Mouse (Mus musculus): ENCODE data around the gene Pbx1. TPM values are rescaled to one million over a fixed set of nuclear protein-coding genes. Genes with fewer than 3 reads are reported as not detected.

The Pbx1 gene
- total and polyA plus RNA-seq, 3 experiments, result 0.10 TPM; not detected in 2

DNA sequence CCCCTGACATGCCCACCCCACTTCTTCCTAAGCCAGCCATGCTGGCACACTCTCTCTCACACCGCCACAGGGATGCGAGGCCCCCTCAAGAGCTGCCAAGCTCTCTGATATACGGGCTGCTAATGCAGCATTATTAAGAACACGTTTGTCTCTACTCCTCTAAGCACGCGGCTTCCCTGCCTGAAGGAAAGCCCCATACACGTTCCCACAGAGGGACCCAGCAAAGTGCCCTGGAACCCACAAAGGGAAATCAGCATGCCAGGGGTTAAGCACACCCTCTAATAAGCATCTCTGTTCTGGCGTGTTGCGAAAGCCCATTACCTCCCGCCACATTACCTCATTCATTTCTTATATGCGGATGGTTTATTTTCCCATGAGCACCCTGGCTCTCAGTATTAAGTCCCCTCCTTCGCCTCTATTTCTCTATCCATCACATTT, 132.1 kb downstream of the Pbx1 start:
- DNase-seq (ENCODE audit: low read depth, low spot score), result no peak
- Histone ChIP-seq H3K4me3 (ENCODE audit: control insufficient read depth in 1 of 2, insufficient read depth in 1 of 2, low read depth in 2 of 2, low read length in 2 of 2) (no peak overlapping the region), H3K79me2 (ENCODE audit: control insufficient read depth, insufficient read depth, low read length, poor library complexity) (no peaks in the 10 kb centered on the region), H3K36me3 (ENCODE audit: control insufficient read depth in 1 of 2, insufficient read depth in 2 of 2, low read length in 2 of 2) (peaks cover 0 to 9% of the 10 kb centered on the region in 2 experiments; a peak in 2 of 4 replicates), H3K27me3 (ENCODE audit: control insufficient read depth in 1 of 2, insufficient read depth in 2 of 2, low read length in 2 of 2) (no peaks in the 10 kb centered on the region), H3K4me1 (ENCODE audit: control insufficient read depth in 1 of 2, insufficient read depth in 2 of 2, low read length in 2 of 2) (peaks cover 13 to 14% of the 10 kb centered on the region in 2 experiments), H3K9me3 (replicated peaks; ENCODE audit: insufficient read depth, low read length) (no peaks in the 10 kb centered on the region), H3K27ac (ENCODE audit: control insufficient read depth, low read depth, low read length) (no peak overlapping the region), H3K9ac (ENCODE audit: control insufficient read depth, low read depth, low read length, poor library complexity, severe bottlenecking) (no peak overlapping the region)
- TF ChIP-seq MEF2A (IDR thresholded peaks at IDR 0.05; ENCODE audit: extremely low read depth, insufficient replicate concordance, low read depth, low read length, poor library complexity, severe bottlenecking), result no peak
- no peak for TF ChIP-seq MAX (IDR thresholded peaks at IDR 0.05; ENCODE audit: low read length)
- no peak for TF ChIP-seq ELF1 (IDR thresholded peaks at IDR 0.05; ENCODE audit: low read depth, low read length)
- TF ChIP-seq TBP (IDR thresholded peaks at IDR 0.05; ENCODE audit: low read depth, low read length), result no peak
- no peak for TF ChIP-seq MXI1 (IDR thresholded peaks at IDR 0.05; ENCODE audit: low read depth, low read length)
- TF ChIP-seq USF1 (IDR thresholded peaks at IDR 0.05; ENCODE audit: low read depth, low read length), result no peak
- no peak for TF ChIP-seq GATA1 (IDR thresholded peaks at IDR 0.05; ENCODE audit: low read depth, low read length)
- no peak for TF ChIP-seq NRF1 (IDR thresholded peaks at IDR 0.05; ENCODE audit: insufficient read depth, low read depth, low read length, poor library complexity, severe bottlenecking)
- TF ChIP-seq TAL1 (IDR thresholded peaks at IDR 0.05; ENCODE audit: low read length), result no peak
- TF ChIP-seq POLR2AphosphoS2 (IDR thresholded peaks at IDR 0.05; ENCODE audit: low read length), result no peak
- TF ChIP-seq SMC3 (IDR thresholded peaks at IDR 0.05; ENCODE audit: low read depth, low read length), result no peak
- no peak for TF ChIP-seq CHD2 (IDR thresholded peaks at IDR 0.05; ENCODE audit: low read length)
- no peak for TF ChIP-seq HCFC1 (IDR thresholded peaks at IDR 0.05; ENCODE audit: low read depth, low read length)
- TF ChIP-seq POLR2AphosphoS5 (IDR thresholded peaks at IDR 0.05; ENCODE audit: borderline replicate concordance, low read depth, low read length), result no peak
- no peak for TF ChIP-seq ZNF384 (IDR thresholded peaks at IDR 0.05; ENCODE audit: low read depth, low read length)
- no peak for TF ChIP-seq MAZ (IDR thresholded peaks at IDR 0.05; ENCODE audit: low read depth, low read length)
- TF ChIP-seq SIN3A (IDR thresholded peaks at IDR 0.05; ENCODE audit: low read length), result no peak
- TF ChIP-seq USF2 (IDR thresholded peaks at IDR 0.05; ENCODE audit: borderline replicate concordance in 1 of 2, insufficient read depth in 1 of 2, low read depth in 1 of 2, low read length in 2 of 2), result no peak
- TF ChIP-seq POLR2A (IDR thresholded peaks at IDR 0.05; ENCODE audit: control insufficient read depth in 1 of 2, insufficient read depth in 1 of 2, low read depth in 1 of 2, low read length in 2 of 2, poor library complexity in 1 of 2), result no peak
- no peak for TF ChIP-seq RCOR1 (IDR thresholded peaks at IDR 0.05; ENCODE audit: low read depth, low read length)

DNA sequence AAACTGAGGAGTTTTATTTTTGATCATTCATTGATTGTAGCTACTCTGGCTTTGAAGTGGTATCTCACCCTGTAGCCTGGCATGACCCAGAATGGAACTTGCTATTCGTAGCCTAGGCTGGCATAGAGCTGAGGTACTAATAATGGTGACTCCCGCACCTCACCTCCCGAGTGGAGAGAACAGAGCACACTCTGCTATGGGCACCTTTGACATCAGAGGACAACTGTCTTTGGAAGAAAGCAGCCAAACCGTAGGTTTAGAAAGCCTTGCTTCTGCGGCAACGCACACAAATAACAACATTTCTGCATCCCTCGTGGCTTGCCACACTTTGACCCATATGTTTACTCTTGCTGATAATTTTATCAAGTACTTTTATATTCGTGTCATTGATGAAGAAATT, 132.9 kb downstream of the Pbx1 start:
- no peak for DNase-seq (ENCODE audit: low read depth, low spot score)
- H3K9ac ChIP-seq (ENCODE audit: control insufficient read depth, low read depth, low read length, poor library complexity, severe bottlenecking), result no peak overlapping the region
- H3K9me3 ChIP-seq (replicated peaks; ENCODE audit: insufficient read depth, low read length), result no peaks in the 10 kb centered on the region
- H3K36me3 ChIP-seq (ENCODE audit: control insufficient read depth in 1 of 2, insufficient read depth in 2 of 2, low read length in 2 of 2), result peaks cover 0 to 9% of the 10 kb centered on the region in 2 experiments; a peak in 2 of 4 replicates
- no peaks in the 10 kb centered on the region for H3K27me3 ChIP-seq (ENCODE audit: control insufficient read depth in 1 of 2, insufficient read depth in 2 of 2, low read length in 2 of 2)
- peaks cover 13 to 14% of the 10 kb centered on the region in 2 experiments for H3K4me1 ChIP-seq (ENCODE audit: control insufficient read depth in 1 of 2, insufficient read depth in 2 of 2, low read length in 2 of 2)
- H3K27ac ChIP-seq (ENCODE audit: control insufficient read depth, low read depth, low read length), result no peak overlapping the region
- TF ChIP-seq KAT2A (conservative IDR thresholded peaks at IDR 0.05; ENCODE audit: low read depth, low read length) (no peak), CTCF (IDR thresholded peaks at IDR 0.05 in 2 of 3, conservative IDR thresholded peaks at IDR 0.05 in 1 of 3; ENCODE audit: control insufficient read depth in 1 of 3, insufficient read depth in 1 of 3, low read depth in 2 of 3, low read length in 3 of 3, poor library complexity in 1 of 3, severe bottlenecking in 1 of 3) (no peak), TBP (IDR thresholded peaks at IDR 0.05; ENCODE audit: low read depth, low read length) (no peak), POLR2AphosphoS5 (IDR thresholded peaks at IDR 0.05; ENCODE audit: borderline replicate concordance, low read depth, low read length) (no peak), ZKSCAN1 (IDR thresholded peaks at IDR 0.05; ENCODE audit: low read depth, low read length) (no peak), JUND (IDR thresholded peaks at IDR 0.05; ENCODE audit: low read depth, low read length) (no peak), GATA1 (IDR thresholded peaks at IDR 0.05; ENCODE audit: low read depth, low read length) (no peak), TCF12 (IDR thresholded peaks at IDR 0.05; ENCODE audit: low read depth, low read length) (no peak), RCOR1 (IDR thresholded peaks at IDR 0.05; ENCODE audit: low read depth, low read length) (no peak), CHD2 (IDR thresholded peaks at IDR 0.05; ENCODE audit: low read length) (no peak), BHLHE40 (IDR thresholded peaks at IDR 0.05; ENCODE audit: borderline replicate concordance, low read depth, low read length) (no peak), ELF1 (IDR thresholded peaks at IDR 0.05; ENCODE audit: low read depth, low read length) (no peak), POLR2A (IDR thresholded peaks at IDR 0.05; ENCODE audit: control insufficient read depth in 1 of 2, insufficient read depth in 1 of 2, low read depth in 1 of 2, low read length in 2 of 2, poor library complexity in 1 of 2) (no peak), MYB (IDR thresholded peaks at IDR 0.05; ENCODE audit: low read depth, low read length) (no peak), POLR2AphosphoS2 (IDR thresholded peaks at IDR 0.05; ENCODE audit: low read length) (no peak), CHD1 (IDR thresholded peaks at IDR 0.05; ENCODE audit: low read depth, low read length) (no peak), RAD21 (IDR thresholded peaks at IDR 0.05; ENCODE audit: low read depth, low read length) (no peak)
- H3K4me3 ChIP-seq (ENCODE audit: control insufficient read depth in 1 of 2, insufficient read depth in 1 of 2, low read depth in 2 of 2, low read length in 2 of 2), result no peak overlapping the region
- H3K79me2 ChIP-seq (ENCODE audit: control insufficient read depth, insufficient read depth, low read length, poor library complexity), result no peaks in the 10 kb centered on the region

Data from MEL (cell line).